Mouse (Mus musculus) forebrain, postnatal 0 days (tissue): ENCODE data around the gene Hoxa7. TPM values are rescaled to one million over a fixed set of nuclear protein-coding genes. Genes with fewer than 3 reads are reported as not detected.
A peak's percentile ranks its signal among the peaks of the same experiment; 100 is the strongest.

Source experiments
- ATAC-seq: fragments of 200-750 bp; cut with Nextera tagmentation; 2 replicates; pipeline ENCODE4 v1.8.0; 2017; ENCODE audit warnings: mild to moderate bottlenecking, moderate library complexity
- DNase-seq: peaks from one replicate; pipeline ENCODE4 v3.0.0-alpha.2; 2015
- H3K27ac ChIP-seq: fragments of 300-500 bp; sonication (generic); 2 replicates; pipeline ENCODE4 v1.5.1; 2014; ENCODE audit warnings: low read depth, mild to moderate bottlenecking, antibody characterized with exemption, low read length, moderate library complexity, mixed read lengths
- H3K27me3 ChIP-seq: fragments of 300-500 bp; sonication (generic); 2 replicates; pipeline ENCODE4 v1.6.1; 2014; ENCODE audit warnings: mild to moderate bottlenecking, low read length, mixed read lengths; ENCODE audit not compliant: insufficient read depth
- H3K36me3 ChIP-seq: fragments of 300-500 bp; sonication (generic); 2 replicates; pipeline ENCODE4 v1.6.1; 2014; ENCODE audit warnings: mild to moderate bottlenecking, moderate library complexity; ENCODE audit not compliant: insufficient read depth
- H3K4me1 ChIP-seq: fragments of 300-500 bp; sonication (generic); 2 replicates; pipeline ENCODE4 v1.6.1; 2014; ENCODE audit warnings: antibody characterized with exemption; ENCODE audit not compliant: insufficient read depth
- H3K4me2 ChIP-seq: fragments of 300-500 bp; sonication (generic); 2 replicates; pipeline ENCODE4 v1.6.1; 2014; ENCODE audit warnings: low read depth, mild to moderate bottlenecking, moderate library complexity
- H3K4me3 ChIP-seq: fragments of 300-500 bp; sonication (generic); 2 replicates; pipeline ENCODE4 v1.5.1; 2014; ENCODE audit warnings: low read depth, low read length, mixed read lengths
- H3K9ac ChIP-seq: fragments of 300-500 bp; sonication (generic); 2 replicates; pipeline ENCODE4 v1.6.1; 2014; ENCODE audit warnings: mild to moderate bottlenecking
- H3K9me3 ChIP-seq: fragments of 300-500 bp; sonication (generic); 2 replicates; pipeline ENCODE4 v1.6.1; 2016; ENCODE audit warnings: low read length
- CTCF ChIP-seq: sonication (generic); IDR thresholded peaks from 2 replicates; pipeline ENCODE4 v1.5.1; 2016; ENCODE audit warnings: antibody characterized with exemption, control low read depth, low read depth
- WGBS: fragments of 180-500 bp; shearing (Covaris S2); extraction: QIAGEN DNeasy Blood & Tissue Kit; methylation state at CpG from one replicate; pipeline ENCODE4 v1.1.7; 2014; 5-methylcytosine and 5-hydroxymethylcytosine counted together
- polyA plus RNA-seq: library from polyadenylated mRNA; unstranded; fragments of >200 nt; fragmentation: Nextera tagmentation; extraction: Ambion mirVana; gene quantifications from 2 replicates; pipeline ENCODE4 v1.2.1, GENCODE M21; 2015
- total RNA-seq: library from RNA; depleted of rRNA; stranded (reverse); fragments of >200 nt; gene quantifications from 2 replicates; pipeline ENCODE4 v1.2.3, GENCODE M21; 2014

Hoxa7 gene
- total and polyA plus RNA-seq, 2 experiments from 2014 or later, result not detected

DNA sequence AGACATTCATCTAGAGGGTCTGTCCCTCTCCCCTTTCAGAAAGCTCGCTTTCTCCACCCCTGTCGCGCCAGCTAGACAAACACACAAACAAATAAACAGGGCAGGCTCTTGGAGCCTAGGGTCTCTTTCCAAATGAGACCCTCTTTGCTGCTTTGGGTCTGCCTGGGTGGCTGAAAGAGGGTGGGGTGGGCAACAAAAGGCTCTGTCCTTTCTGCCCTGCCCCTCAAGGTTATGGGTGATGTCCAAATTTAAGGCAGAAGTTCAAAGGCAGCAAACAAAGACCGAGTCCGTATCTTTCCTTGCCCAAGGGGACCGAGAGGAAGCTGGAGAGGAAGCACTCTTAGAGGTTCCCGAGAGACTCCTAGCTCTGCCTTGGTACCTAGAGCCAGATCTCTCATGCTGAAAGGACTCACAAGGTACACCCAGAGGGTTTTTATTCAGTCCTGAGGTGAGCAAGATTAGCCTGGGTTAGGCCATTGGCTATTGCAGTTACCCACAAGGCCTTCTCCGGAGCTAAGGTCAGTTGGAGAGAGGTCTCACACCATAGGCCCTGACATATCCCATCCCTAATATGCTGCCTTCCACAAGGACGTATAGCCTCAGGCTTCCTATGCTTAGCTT, 19.5 kb upstream of the Hoxa7 start:
- WGBS, result 6% methylated on average over 9 of the region's 9 CpGs
- Histone ChIP-seq H3K4me3 (no peak overlapping the region), H3K9ac (no peak overlapping the region), H3K36me3 (no peaks in the 10 kb centered on the region), H3K4me2 (no peak overlapping the region), H3K27me3 (peaks cover 98% of the 10 kb centered on the region), H3K27ac (no peak overlapping the region), H3K4me1 (no peaks in the 10 kb centered on the region), H3K9me3 (no peaks in the 10 kb centered on the region)
- DNase-seq (no peak), ATAC-seq (no peak)
- TF ChIP-seq CTCF, result no peak

DNA sequence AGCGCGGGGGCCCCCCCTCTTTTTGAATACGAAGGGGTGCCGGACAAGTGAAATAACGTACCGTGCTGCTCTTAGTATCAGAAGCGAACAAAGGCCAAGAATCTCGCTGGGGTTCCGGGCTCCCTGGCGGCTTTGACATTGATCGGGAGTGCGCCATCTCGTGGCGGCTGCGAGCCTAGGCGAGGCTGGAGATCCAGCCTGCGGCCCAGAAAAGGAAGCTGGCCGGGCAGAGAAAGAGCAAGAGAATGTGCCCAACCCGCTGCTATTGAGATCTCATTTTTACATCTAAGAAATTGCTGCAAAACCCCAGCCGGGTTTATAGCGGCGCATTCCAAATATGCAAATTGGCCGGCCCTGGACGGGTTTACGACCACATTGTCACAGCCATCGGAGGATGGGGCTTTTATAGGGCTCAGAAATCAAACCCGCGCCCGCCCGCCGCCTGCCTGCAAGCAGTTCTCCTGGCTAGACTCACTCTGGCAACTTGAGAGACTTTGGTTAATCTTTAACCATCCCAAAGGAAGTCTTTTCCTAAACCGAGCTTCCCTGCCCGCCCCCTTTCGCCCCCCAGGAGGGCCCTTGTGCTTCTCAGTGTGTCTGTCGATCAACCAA, 18.8 kb upstream of the Hoxa7 start, which contains the start of gene Hoxa10:
Gene Hoxa10 (minus strand): TSS at position 466 of the 612 bp plus-strand sequence.
- ATAC-seq (no peak; the same call in 1 of the 2 replicates), DNase-seq (peak; percentile 75)
- WGBS, result 2% methylated on average over 35 of the region's 35 CpGs
- TF ChIP-seq CTCF, result peak; percentile 68
- no peaks in the 10 kb centered on the region for H3K9me3 ChIP-seq
- H3K27ac ChIP-seq, result no peak within 1 kb of the TSS
- H3K4me3 ChIP-seq, result no peak within 1 kb of the TSS
- H3K4me2 ChIP-seq, result no peak within 1 kb of the TSS
- no peak within 1 kb of the TSS for H3K9ac ChIP-seq
- H3K36me3 ChIP-seq, result no peaks in the 10 kb centered on the region
- H3K27me3 ChIP-seq, result peaks cover 98% of the 10 kb centered on the region
- no peaks in the 10 kb centered on the region for H3K4me1 ChIP-seq

DNA sequence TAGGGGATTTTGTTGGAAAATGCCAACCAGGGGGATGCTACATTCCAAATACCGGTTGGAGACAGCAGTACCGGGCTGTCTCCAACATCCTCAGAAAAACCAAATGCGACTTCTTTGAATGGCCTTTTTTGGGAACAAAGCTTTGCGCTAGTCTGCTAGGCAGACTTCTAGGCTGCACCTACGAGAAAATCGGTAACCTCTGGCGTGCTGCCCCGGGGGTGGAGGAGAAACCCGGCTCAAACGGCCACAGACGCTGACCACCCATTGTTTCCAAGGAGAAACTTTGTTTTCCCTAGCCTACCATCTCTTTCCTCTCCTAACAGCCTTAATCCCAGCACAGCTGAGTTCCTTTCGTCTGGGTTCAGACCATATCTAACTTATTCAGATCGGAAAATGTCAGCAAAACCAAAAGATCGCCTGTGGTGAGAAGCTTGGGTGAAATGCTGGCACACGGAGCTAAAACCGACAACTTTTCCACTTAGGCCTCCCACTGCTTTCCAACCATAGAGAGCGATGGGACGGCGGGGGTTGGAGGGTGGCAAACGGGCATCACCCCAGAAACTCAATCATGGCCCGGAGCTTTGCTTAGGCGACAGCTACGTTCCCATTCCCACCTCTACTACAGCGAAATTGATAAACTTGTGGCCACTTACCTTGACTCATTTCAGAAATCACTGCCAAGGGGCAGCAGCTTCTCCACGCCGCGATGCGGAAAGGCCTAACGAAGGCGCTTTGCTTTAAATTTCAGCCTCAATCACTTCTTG, 18.2 kb upstream of the Hoxa7 start:
- Histone ChIP-seq H3K27me3 (peaks cover 98% of the 10 kb centered on the region), H3K36me3 (no peaks in the 10 kb centered on the region), H3K4me2 (no peak overlapping the region), H3K9ac (no peak overlapping the region), H3K4me3 (no peak overlapping the region), H3K27ac (no peak overlapping the region), H3K4me1 (no peaks in the 10 kb centered on the region), H3K9me3 (no peaks in the 10 kb centered on the region)
- ATAC-seq, result no peak
- no peak for TF ChIP-seq CTCF
- DNase-seq, result no peak
- WGBS, result 2% methylated on average over 30 of the region's 30 CpGs

DNA sequence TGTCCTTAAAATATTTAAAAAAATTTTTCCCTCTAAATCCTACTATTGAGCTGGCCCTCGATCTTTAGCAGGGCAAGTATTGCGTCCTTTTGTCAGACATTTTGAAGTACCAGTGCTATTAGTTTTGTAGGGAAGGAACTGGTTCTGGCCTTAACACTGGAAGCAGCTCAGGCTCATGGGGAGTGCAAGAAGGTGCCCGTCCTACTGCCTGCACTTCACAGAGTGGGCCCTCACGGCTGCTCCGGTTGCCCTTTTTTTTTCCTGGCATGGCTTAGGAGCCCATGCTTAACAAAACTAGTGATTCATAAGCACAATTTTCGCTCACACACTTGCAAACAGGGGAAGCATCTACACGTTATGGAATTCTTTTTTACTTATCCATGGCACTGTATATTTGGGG, 17.3 kb upstream of the Hoxa7 start:
- Histone ChIP-seq H3K27ac (no peak overlapping the region), H3K4me2 (no peak overlapping the region), H3K9me3 (no peaks in the 10 kb centered on the region), H3K9ac (no peak overlapping the region), H3K4me1 (no peaks in the 10 kb centered on the region), H3K4me3 (no peak overlapping the region), H3K36me3 (no peaks in the 10 kb centered on the region), H3K27me3 (peaks cover 98% of the 10 kb centered on the region)
- ATAC-seq (no peak), DNase-seq (no peak)
- 3% methylated on average over 7 of the region's 7 CpGs for WGBS
- TF ChIP-seq CTCF, result no peak

DNA sequence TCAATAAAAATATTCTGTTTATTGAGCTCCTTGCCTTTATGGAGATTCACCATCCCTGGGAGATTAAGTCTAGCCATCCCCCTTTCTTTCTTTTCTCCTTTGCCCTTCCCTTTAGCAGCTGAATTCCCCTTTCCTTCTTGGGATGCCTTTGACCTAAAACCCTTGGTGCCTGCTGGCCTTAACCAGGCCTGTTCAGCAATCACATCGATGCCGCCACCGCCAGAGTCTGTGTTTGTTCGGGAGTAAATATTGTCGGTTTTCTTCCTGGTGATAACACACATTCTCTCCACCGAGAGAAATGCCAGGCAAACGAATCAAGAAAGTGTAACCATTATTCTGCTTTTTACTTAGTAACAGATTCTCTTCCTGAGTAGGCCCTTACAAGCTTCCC, 16.5 kb upstream of the Hoxa7 start:
- no peak for ATAC-seq
- H3K9ac ChIP-seq, result no peak overlapping the region
- no peak overlapping the region for H3K4me3 ChIP-seq
- no peak for DNase-seq
- 4% methylated on average over 7 of the region's 7 CpGs for WGBS
- no peak for TF ChIP-seq CTCF
- no peaks in the 10 kb centered on the region for H3K4me1 ChIP-seq
- peaks cover 98% of the 10 kb centered on the region for H3K27me3 ChIP-seq
- no peak overlapping the region for H3K4me2 ChIP-seq
- no peaks in the 10 kb centered on the region for H3K36me3 ChIP-seq
- H3K27ac ChIP-seq, result no peak overlapping the region
- H3K9me3 ChIP-seq, result no peaks in the 10 kb centered on the region

DNA sequence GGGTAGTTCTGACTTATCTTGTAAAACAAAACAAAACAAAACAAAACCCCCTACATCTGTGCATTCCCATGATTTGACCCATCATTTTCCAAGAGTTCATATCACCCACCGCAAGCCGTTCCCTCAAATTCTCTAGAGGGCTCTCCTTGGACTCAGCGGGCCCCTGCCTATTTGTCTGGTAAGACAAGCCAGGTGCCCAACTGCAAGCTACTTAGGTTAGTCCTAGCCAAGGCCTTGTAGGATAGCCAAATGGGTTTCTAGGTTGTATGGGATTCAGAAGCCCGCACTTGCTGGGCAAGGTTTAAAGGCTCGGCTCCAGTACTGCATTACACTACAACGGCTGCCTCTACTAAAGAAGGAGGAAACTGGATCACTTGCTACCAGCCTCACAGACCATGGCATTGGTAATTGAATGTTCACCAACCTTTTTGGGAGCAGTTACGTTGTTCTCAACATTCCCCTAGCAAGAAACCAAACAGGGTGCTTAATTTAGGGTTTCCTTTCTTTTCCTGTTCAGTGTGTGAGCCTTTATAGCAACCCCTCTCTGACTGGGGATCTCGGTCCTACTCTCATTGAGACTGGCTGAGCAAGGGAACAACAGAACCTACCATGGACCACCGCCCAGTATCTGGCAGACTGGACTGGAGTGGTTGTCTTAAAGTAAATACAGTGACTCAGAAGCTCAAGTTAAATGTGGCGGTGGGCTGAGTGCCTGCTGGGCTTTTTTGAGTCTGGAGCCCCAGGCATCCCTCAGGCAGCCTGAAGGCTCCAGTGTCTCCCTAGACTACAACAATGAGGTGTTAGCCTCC, 15.9 kb upstream of the Hoxa7 start:
- no peaks in the 10 kb centered on the region for H3K4me1 ChIP-seq
- H3K4me3 ChIP-seq, result no peak overlapping the region
- TF ChIP-seq CTCF, result no peak
- no peaks in the 10 kb centered on the region for H3K9me3 ChIP-seq
- peaks cover 98% of the 10 kb centered on the region for H3K27me3 ChIP-seq
- H3K27ac ChIP-seq, result no peak overlapping the region
- ATAC-seq (no peak), DNase-seq (no peak)
- no peak overlapping the region for H3K9ac ChIP-seq
- WGBS, result 8% methylated on average over 10 of the region's 10 CpGs
- H3K4me2 ChIP-seq, result no peak overlapping the region
- no peaks in the 10 kb centered on the region for H3K36me3 ChIP-seq
